Mouse (Mus musculus) hindbrain, embryonic 14.5 days (tissue): ENCODE results near the gene Pin1rt1. TPM values are rescaled to one million over a fixed set of nuclear protein-coding genes. Genes with fewer than 3 reads are reported as not detected.

Source experiments
- ATAC-seq: fragments of 200-750 bp; cut with Nextera tagmentation; 2 replicates; pipeline ENCODE4 v1.8.0; 2017; ENCODE audit warnings: moderate number of reproducible peaks, mild to moderate bottlenecking, moderate TSS enrichment, moderate library complexity; ENCODE audit not compliant: low FRiP score
- DNase-seq: peaks from one replicate; pipeline ENCODE4 v3.0.0-alpha.2; 2015; ENCODE audit warnings: low spot score
- H3K27ac ChIP-seq: fragments of 300-500 bp; sonication (generic); 2 replicates; pipeline ENCODE4 v1.5.1; 2014; ENCODE audit warnings: mild to moderate bottlenecking, moderate library complexity
- H3K27me3 ChIP-seq: fragments of 300-500 bp; sonication (generic); 2 replicates; pipeline ENCODE4 v1.6.1; 2014; ENCODE audit warnings: mild to moderate bottlenecking, low read length, mixed read lengths; ENCODE audit not compliant: control insufficient read depth, insufficient read depth
- H3K36me3 ChIP-seq: fragments of 300-500 bp; sonication (generic); replicated peaks from 2 replicates; pipeline ENCODE4 v1.6.1; 2014; ENCODE audit not compliant: control insufficient read depth, insufficient read depth
- H3K4me1 ChIP-seq: fragments of 300-500 bp; sonication (generic); replicated peaks from 2 replicates; pipeline ENCODE4 v1.6.1; 2014; ENCODE audit warnings: antibody characterized with exemption, low read length, mixed read lengths; ENCODE audit not compliant: control insufficient read depth, insufficient read depth
- H3K4me2 ChIP-seq: fragments of 300-500 bp; sonication (generic); replicated peaks from 2 replicates; pipeline ENCODE4 v1.6.1; 2014; ENCODE audit warnings: mild to moderate bottlenecking, moderate library complexity
- H3K4me3 ChIP-seq: fragments of 300-500 bp; sonication (generic); replicated peaks from 2 replicates; pipeline ENCODE4 v1.5.1; 2014; ENCODE audit warnings: mild to moderate bottlenecking, low read length
- H3K9ac ChIP-seq: fragments of 300-500 bp; sonication (generic); 2 replicates; pipeline ENCODE4 v1.6.1; 2014
- H3K9me3 ChIP-seq: fragments of 300-500 bp; sonication (generic); 2 replicates; pipeline ENCODE4 v1.6.1; 2016; ENCODE audit warnings: low read length; ENCODE audit not compliant: control insufficient read depth
- WGBS: fragments of 180-500 bp; shearing (Covaris S2); extraction: QIAGEN DNeasy Blood & Tissue Kit; methylation state at CpG from one replicate; pipeline ENCODE4 v1.1.7; 2014; 5-methylcytosine and 5-hydroxymethylcytosine counted together
- polyA plus RNA-seq: library from polyadenylated mRNA; unstranded; fragments of >200 nt; fragmentation: Nextera tagmentation; extraction: Ambion mirVana; gene quantifications from 2 replicates; pipeline ENCODE4 v1.2.1, GENCODE M21; 2014

Pin1rt1 gene
- polyA plus RNA-seq, 1 experiment from 2014 or later: not detected

- no peak for DNase-seq
- Histone ChIP-seq H3K27ac (no peak overlapping the region), H3K9me3 (no peaks in the 10 kb centered on the region), H3K9ac (no peak overlapping the region), H3K4me3 (no peak overlapping the region), H3K4me1 (no peaks in the 10 kb centered on the region), H3K27me3 (no peaks in the 10 kb centered on the region), H3K36me3 (peaks cover 45% of the 10 kb centered on the region), H3K4me2 (no peak overlapping the region)
- no peak for ATAC-seq
- WGBS: 68% methylated on average over 3 of the region's 3 CpGs
These were observed 13.0 kb downstream of the Pin1rt1 start for GRCm38 (mm10) chr2:104703158-104703557.

GRCm38 (mm10) chr2:104699659-104700058, 16.5 kb downstream of the Pin1rt1 start:
- Histone ChIP-seq H3K27ac (no peak overlapping the region), H3K9ac (no peak overlapping the region), H3K36me3 (peaks cover 38% of the 10 kb centered on the region), H3K4me1 (no peaks in the 10 kb centered on the region), H3K4me2 (no peak overlapping the region), H3K27me3 (no peaks in the 10 kb centered on the region), H3K4me3 (no peak overlapping the region), H3K9me3 (no peaks in the 10 kb centered on the region)
- ATAC-seq (no peak), DNase-seq (no peak)
- 95% methylated on average over 11 of the region's 11 CpGs for WGBS

- Histone ChIP-seq H3K36me3 (peaks cover 10% of the 10 kb centered on the region), H3K27ac (no peak overlapping the region), H3K4me3 (no peak overlapping the region), H3K27me3 (no peaks in the 10 kb centered on the region), H3K4me1 (no peaks in the 10 kb centered on the region), H3K9me3 (no peaks in the 10 kb centered on the region), H3K9ac (no peak overlapping the region), H3K4me2 (no peak overlapping the region)
- 65% methylated on average over 2 of the region's 2 CpGs for WGBS
- DNase-seq (no peak), ATAC-seq (no peak)
These were observed 23.6 kb downstream of the Pin1rt1 start for GRCm38 (mm10) chr2:104692551-104692950.

- 82% methylated on average over 4 of the region's 4 CpGs for WGBS
- Histone ChIP-seq H3K4me2 (no peak overlapping the region), H3K27me3 (no peaks in the 10 kb centered on the region), H3K4me3 (no peak overlapping the region), H3K9me3 (no peaks in the 10 kb centered on the region), H3K4me1 (no peaks in the 10 kb centered on the region), H3K27ac (no peak overlapping the region), H3K9ac (no peak overlapping the region), H3K36me3 (peaks cover 6% of the 10 kb centered on the region; the same call in 1 of the 2 replicates)
- no peak for DNase-seq
- no peak for ATAC-seq
These were observed 25.5 kb downstream of the Pin1rt1 start for GRCm38 (mm10) chr2:104690720-104691119.

GRCm38 (mm10) chr2:104688724-104689123, 27.5 kb downstream of the Pin1rt1 start:
- no peaks in the 10 kb centered on the region for H3K27me3 ChIP-seq
- no peak overlapping the region for H3K4me2 ChIP-seq
- ATAC-seq: no peak
- H3K4me1 ChIP-seq: no peaks in the 10 kb centered on the region
- no peak overlapping the region for H3K4me3 ChIP-seq
- no peaks in the 10 kb centered on the region for H3K9me3 ChIP-seq
- no peak overlapping the region for H3K9ac ChIP-seq
- WGBS: 64% methylated on average over 8 of the region's 8 CpGs
- no peak for DNase-seq
- H3K36me3 ChIP-seq: peaks cover 20% of the 10 kb centered on the region
- H3K27ac ChIP-seq: no peak overlapping the region

GRCm38 (mm10) chr2:104688321-104688720, 27.9 kb downstream of the Pin1rt1 start:
- Histone ChIP-seq H3K4me1 (no peaks in the 10 kb centered on the region), H3K4me3 (no peak overlapping the region), H3K27me3 (no peaks in the 10 kb centered on the region), H3K9me3 (no peaks in the 10 kb centered on the region), H3K36me3 (peaks cover 24% of the 10 kb centered on the region), H3K9ac (no peak overlapping the region), H3K27ac (no peak overlapping the region), H3K4me2 (no peak overlapping the region)
- 82% methylated on average over 3 of the region's 3 CpGs for WGBS
- DNase-seq: no peak
- no peak for ATAC-seq

GRCm38 (mm10) chr2:104687261-104687660, 28.9 kb downstream of the Pin1rt1 start:
- H3K9me3 ChIP-seq: no peaks in the 10 kb centered on the region
- H3K27ac ChIP-seq: no peak overlapping the region
- no peak overlapping the region for H3K4me2 ChIP-seq
- 74% methylated on average over 3 of the region's 3 CpGs for WGBS
- no peak for ATAC-seq
- no peaks in the 10 kb centered on the region for H3K4me1 ChIP-seq
- peaks cover 35% of the 10 kb centered on the region for H3K36me3 ChIP-seq
- H3K4me3 ChIP-seq: no peak overlapping the region
- H3K27me3 ChIP-seq: no peaks in the 10 kb centered on the region
- DNase-seq: no peak
- H3K9ac ChIP-seq: no peak overlapping the region

GRCm38 (mm10) chr2:104685418-104685817, 30.8 kb downstream of the Pin1rt1 start:
- Histone ChIP-seq H3K36me3 (peaks cover 53% of the 10 kb centered on the region), H3K4me3 (no peak overlapping the region), H3K4me2 (no peak overlapping the region), H3K4me1 (no peaks in the 10 kb centered on the region), H3K9ac (no peak overlapping the region), H3K27me3 (no peaks in the 10 kb centered on the region), H3K27ac (no peak overlapping the region), H3K9me3 (no peaks in the 10 kb centered on the region)
- DNase-seq (peak; percentile 92), ATAC-seq (peak; percentile 92)
- 8% methylated on average over 13 of the region's 13 CpGs for WGBS

GRCm38 (mm10) chr2:104684771-104685170, 31.4 kb downstream of the Pin1rt1 start:
- Histone ChIP-seq H3K4me3 (no peak overlapping the region), H3K27me3 (no peaks in the 10 kb centered on the region), H3K9me3 (no peaks in the 10 kb centered on the region), H3K4me1 (no peaks in the 10 kb centered on the region), H3K9ac (no peak overlapping the region), H3K4me2 (no peak overlapping the region), H3K36me3 (peaks cover 56% of the 10 kb centered on the region), H3K27ac (no peak overlapping the region)
- no peak for DNase-seq
- 93% methylated on average over 4 of the region's 4 CpGs for WGBS
- ATAC-seq: no peak

- peaks cover 43% of the 10 kb centered on the region for H3K36me3 ChIP-seq
These were observed 38.9 kb downstream of the Pin1rt1 start for GRCm38 (mm10) chr2:104677326-104677725.

More at GRCm38 (mm10) chr2:104677326-104677725, 38.9 kb downstream of the Pin1rt1 start:
- no peaks in the 10 kb centered on the region for H3K9me3 ChIP-seq
- H3K27me3 ChIP-seq: no peaks in the 10 kb centered on the region
- no peaks in the 10 kb centered on the region for H3K4me1 ChIP-seq
- DNase-seq (no peak), ATAC-seq (no peak)
- WGBS: 90% methylated on average over 3 of the region's 3 CpGs
- H3K27ac ChIP-seq: no peak overlapping the region
- no peak overlapping the region for H3K4me2 ChIP-seq
- H3K9ac ChIP-seq: no peak overlapping the region
- H3K4me3 ChIP-seq: no peak overlapping the region
